Mouse (Mus musculus) limb, embryonic 15.5 days (tissue): ENCODE measurements at regions not wholly inside any gene's neighbourhood (a gene's known extent, or its start where the extent isn't known, plus 50 kb on each side); places are given as distances from the start of the nearest gene placed in this dataset.
A peak's percentile ranks its signal among the peaks of the same experiment; 100 is the strongest.

Experiments used
- ATAC-seq: fragments of 200-750 bp; cut with Nextera tagmentation; 2 replicates; pipeline ENCODE4 v1.8.0; 2017; ENCODE audit warnings: low read depth, moderate TSS enrichment; ENCODE audit not compliant: insufficient number of reproducible peaks, low FRiP score, low TSS enrichment
- H3K27ac ChIP-seq: fragments of 300-500 bp; sonication (generic); 2 replicates; pipeline ENCODE4 v1.5.1; 2015; ENCODE audit warnings: moderate library complexity, mild to moderate bottlenecking, inconsistent platforms
- H3K27me3 ChIP-seq: fragments of 300-500 bp; sonication (generic); 2 replicates; pipeline ENCODE4 v1.6.1; 2015; ENCODE audit warnings: inconsistent platforms
- H3K36me3 ChIP-seq: fragments of 300-500 bp; sonication (generic); 2 replicates; pipeline ENCODE4 v1.6.1; 2015; ENCODE audit warnings: inconsistent platforms
- H3K4me1 ChIP-seq: fragments of 300-500 bp; sonication (generic); 2 replicates; pipeline ENCODE4 v1.6.1; 2015; ENCODE audit warnings: inconsistent platforms
- H3K4me2 ChIP-seq: fragments of 300-500 bp; sonication (generic); 2 replicates; pipeline ENCODE4 v1.6.1; 2015; ENCODE audit warnings: mild to moderate bottlenecking, inconsistent platforms
- H3K4me3 ChIP-seq: fragments of 300-500 bp; sonication (generic); 2 replicates; pipeline ENCODE4 v1.5.1; 2015; ENCODE audit warnings: mild to moderate bottlenecking, inconsistent platforms
- H3K9ac ChIP-seq: fragments of 300-500 bp; sonication (generic); 2 replicates; pipeline ENCODE4 v1.6.1; 2015; ENCODE audit warnings: inconsistent platforms
- H3K9me3 ChIP-seq: fragments of 300-500 bp; sonication (generic); 2 replicates; pipeline ENCODE4 v1.6.1; 2016; ENCODE audit warnings: inconsistent platforms
- WGBS: fragments of 180-500 bp; shearing (Covaris S2); methylation state at CpG from one replicate; pipeline ENCODE4 v1.1.7; 2015; 5-methylcytosine and 5-hydroxymethylcytosine counted together

DNA sequence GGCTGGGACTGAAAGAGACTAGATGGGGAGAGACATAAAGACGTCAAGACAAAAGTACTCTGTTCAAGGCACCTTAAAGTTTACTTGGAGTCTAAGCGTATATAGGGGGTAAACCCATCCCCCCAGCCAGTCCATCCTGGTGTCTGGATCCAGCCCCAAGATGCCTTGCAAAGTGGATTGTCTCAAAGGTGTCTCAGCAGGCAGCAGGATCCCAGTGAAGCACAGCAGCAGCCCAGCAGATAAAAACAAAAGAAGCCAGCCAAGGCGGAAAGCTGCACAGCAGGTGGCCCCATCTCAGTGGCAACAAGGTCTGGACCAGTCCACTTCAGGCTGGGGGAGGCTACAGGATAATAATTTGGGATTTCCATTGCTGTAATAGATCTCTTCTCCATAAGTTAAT, 72.0 kb upstream of the Col5a2 start:
- no peak overlapping the region for H3K27ac ChIP-seq
- H3K36me3 ChIP-seq = no peaks in the 10 kb centered on the region
- no peak overlapping the region for H3K9ac ChIP-seq
- H3K27me3 ChIP-seq = no peaks in the 10 kb centered on the region
- H3K4me2 ChIP-seq = no peak overlapping the region
- WGBS = 46% methylated on average over 3 of the region's 3 CpGs
- no peak overlapping the region for H3K4me3 ChIP-seq
- no peaks in the 10 kb centered on the region for H3K4me1 ChIP-seq
- ATAC-seq = no peak
- no peaks in the 10 kb centered on the region for H3K9me3 ChIP-seq

DNA sequence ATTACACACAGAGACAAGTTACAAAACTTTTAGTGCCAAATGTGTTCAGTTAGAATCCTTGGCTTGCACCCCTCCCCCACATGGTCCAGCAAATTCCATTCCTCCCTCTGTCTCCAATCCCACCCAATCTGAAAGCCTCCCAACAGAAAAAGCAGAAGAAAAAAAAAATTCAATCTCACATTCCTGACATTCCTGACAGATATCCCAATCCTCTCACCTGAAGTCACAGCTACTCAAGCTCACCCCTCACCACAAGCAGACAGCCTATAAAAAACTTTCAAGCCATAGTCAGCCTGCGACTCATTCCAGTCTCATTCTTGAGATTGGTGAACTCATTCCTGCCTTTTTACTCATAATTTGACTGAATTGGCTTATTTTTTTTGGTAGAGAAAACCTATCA, 77.4 kb upstream of the Col5a2 start:
- no peaks in the 10 kb centered on the region for H3K9me3 ChIP-seq
- H3K27ac ChIP-seq = no peak overlapping the region
- no peak for ATAC-seq
- no peaks in the 10 kb centered on the region for H3K36me3 ChIP-seq
- no peaks in the 10 kb centered on the region for H3K27me3 ChIP-seq
- no peak overlapping the region for H3K9ac ChIP-seq
- no peaks in the 10 kb centered on the region for H3K4me1 ChIP-seq
- H3K4me2 ChIP-seq = no peak overlapping the region
- WGBS = 43% methylated on average over 1 of the region's 1 CpGs
- no peak overlapping the region for H3K4me3 ChIP-seq

DNA sequence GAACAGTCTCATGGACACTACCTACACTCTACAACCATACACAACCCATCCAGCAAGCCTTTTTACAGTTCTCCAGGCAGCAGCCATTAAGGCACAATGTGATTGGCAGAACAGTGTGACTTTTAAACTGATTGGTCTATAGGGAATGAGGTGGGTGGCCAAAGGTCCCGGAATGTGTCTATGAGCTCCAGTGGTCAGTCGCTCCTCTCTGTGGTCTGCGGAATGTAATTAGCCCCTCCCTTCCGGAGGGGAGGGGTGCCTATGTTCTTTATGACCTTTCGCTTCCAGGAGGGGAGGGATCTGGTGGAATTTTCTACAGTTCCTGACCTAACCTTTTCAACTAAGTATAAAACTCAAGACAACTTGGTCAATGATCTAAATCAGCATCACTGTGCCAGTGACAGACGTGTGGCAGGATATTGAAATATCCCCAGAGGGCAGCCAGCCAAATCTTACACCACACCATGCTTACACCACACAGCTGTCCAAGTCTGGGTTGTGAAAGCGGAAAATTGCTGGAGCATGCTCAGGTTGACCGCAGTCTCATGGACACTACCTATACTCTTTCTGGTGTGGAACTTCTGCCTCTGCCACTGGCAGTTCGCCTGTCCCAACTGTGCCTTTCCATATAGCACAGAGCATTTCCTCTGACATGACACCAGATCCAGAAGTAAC, 84.4 kb upstream of the Col5a2 start:
- Histone ChIP-seq H3K4me2 (no peak overlapping the region), H3K9me3 (no peaks in the 10 kb centered on the region), H3K9ac (no peak overlapping the region), H3K36me3 (no peaks in the 10 kb centered on the region), H3K27ac (peak overlapping the region; percentile 51), H3K27me3 (no peaks in the 10 kb centered on the region), H3K4me3 (no peak overlapping the region), H3K4me1 (no peaks in the 10 kb centered on the region; the same call in 1 of the 2 replicates)
- 63% methylated on average over 9 of the region's 9 CpGs for WGBS
- peak; percentile 84 for ATAC-seq

DNA sequence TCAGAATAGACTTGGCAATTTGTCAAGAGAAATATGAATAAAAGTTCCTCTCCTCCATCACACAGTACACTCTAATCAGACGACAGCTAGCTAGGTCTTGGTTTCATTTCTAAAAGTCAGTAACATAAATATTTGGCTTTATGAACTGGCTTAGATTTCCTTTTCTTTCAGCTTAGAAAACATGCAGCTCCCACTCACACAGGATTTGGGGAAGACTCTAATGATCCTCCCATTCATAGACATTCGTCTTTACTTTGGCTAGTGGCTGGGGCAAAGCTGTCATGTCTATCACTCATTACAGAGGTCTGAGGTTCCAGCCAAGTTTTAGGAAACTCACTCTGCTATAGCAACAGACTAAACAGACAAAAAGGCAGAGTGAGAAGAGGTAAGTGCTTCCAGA, 94.2 kb upstream of the Col5a2 start:
- peak overlapping the region; percentile 28; the same call in 1 of the 2 replicates for H3K27ac ChIP-seq
- no peak overlapping the region for H3K4me3 ChIP-seq
- no peak overlapping the region for H3K9ac ChIP-seq
- 44% methylated on average over 2 of the region's 2 CpGs for WGBS
- no peaks in the 10 kb centered on the region for H3K4me1 ChIP-seq
- H3K27me3 ChIP-seq = no peaks in the 10 kb centered on the region
- H3K36me3 ChIP-seq = no peaks in the 10 kb centered on the region
- no peak overlapping the region for H3K4me2 ChIP-seq
- 0 out of 2 replicates have a peak, but pooled peaks have one; percentile 63 for ATAC-seq
- H3K9me3 ChIP-seq = no peaks in the 10 kb centered on the region

DNA sequence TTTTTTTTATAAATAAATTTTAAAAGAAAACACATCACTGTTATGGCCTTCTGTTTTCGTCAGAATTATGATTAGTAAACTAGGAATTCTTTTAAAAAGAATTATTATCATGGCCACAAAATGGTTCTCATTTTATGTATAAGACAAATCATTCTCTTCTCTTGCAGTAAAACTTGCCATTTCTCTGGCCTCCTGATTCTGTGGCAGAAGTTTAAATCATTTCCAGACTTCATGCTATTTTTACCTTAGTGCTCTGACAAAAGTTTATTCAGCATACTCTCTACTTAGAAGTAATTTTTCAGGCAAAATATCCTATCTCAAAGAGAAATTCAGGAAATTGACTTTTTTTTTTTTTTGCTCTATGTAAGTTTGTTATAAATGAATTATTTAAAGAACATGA, 96.3 kb upstream of the Col5a2 start:
- peak overlapping the region; percentile 71 for H3K27ac ChIP-seq
- ATAC-seq = no peak

DNA sequence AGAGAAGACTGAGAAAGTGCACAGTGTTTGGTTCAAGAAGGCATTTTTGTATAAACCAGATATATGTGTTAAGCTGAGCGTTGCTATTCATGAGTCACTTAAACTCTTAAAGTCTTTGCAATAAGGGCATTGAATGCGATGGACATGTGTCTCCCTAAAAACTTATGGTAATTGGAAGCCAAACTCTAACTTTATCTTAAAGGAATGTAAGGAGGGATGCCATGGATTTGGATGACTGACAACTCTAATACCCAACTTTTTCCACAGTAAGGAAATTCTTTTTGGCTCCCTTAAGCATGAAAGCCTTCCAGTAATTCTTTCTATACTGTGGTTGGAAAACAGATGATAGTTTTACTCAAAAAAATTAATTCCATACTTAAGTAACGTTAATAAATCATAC, 96.9 kb upstream of the Col5a2 start:
- H3K36me3 ChIP-seq = no peaks in the 10 kb centered on the region
- ATAC-seq = no peak; the same call in 1 of the 2 replicates
- no peaks in the 10 kb centered on the region for H3K4me1 ChIP-seq
- peak overlapping the region; percentile 71 for H3K27ac ChIP-seq
- no peaks in the 10 kb centered on the region for H3K9me3 ChIP-seq
- WGBS = 41% methylated on average over 3 of the region's 3 CpGs
- no peak overlapping the region for H3K9ac ChIP-seq
- no peak overlapping the region for H3K4me2 ChIP-seq
- no peak overlapping the region for H3K4me3 ChIP-seq
- H3K27me3 ChIP-seq = no peaks in the 10 kb centered on the region

More for the DNA sequence above, 96.3 kb upstream of the Col5a2 start:
- H3K9me3 ChIP-seq = no peaks in the 10 kb centered on the region
- H3K4me2 ChIP-seq = no peak overlapping the region
- H3K36me3 ChIP-seq = no peaks in the 10 kb centered on the region
- H3K27me3 ChIP-seq = no peaks in the 10 kb centered on the region
- 25% methylated on average over 1 of the region's 1 CpGs for WGBS
- no peak overlapping the region for H3K9ac ChIP-seq
- no peaks in the 10 kb centered on the region for H3K4me1 ChIP-seq
- no peak overlapping the region for H3K4me3 ChIP-seq

DNA sequence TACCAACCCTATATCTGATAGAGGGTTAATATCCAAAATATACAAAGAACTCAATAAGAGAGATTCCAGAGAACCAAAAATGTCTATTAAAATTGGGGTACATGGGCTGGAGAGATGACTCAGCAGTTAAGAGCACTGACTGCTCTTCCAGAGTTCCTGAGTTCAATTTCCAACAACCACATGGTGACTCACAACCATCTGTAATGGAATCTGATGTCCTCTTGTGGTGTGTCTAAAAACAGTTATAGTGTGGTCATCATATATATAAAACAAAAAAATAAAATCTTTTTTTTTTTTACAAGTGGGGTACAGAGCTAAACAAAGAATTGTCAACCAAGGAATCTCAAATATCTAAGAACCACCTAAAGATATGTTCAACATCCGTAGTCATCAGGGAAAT, 102.5 kb upstream of the Col5a2 start:
- Histone ChIP-seq H3K9ac (no peak overlapping the region), H3K36me3 (no peaks in the 10 kb centered on the region), H3K4me2 (no peak overlapping the region), H3K9me3 (no peaks in the 10 kb centered on the region), H3K27ac (no peak overlapping the region), H3K27me3 (no peaks in the 10 kb centered on the region), H3K4me3 (no peak overlapping the region), H3K4me1 (no peaks in the 10 kb centered on the region)
- WGBS = 69% methylated on average over 1 of the region's 1 CpGs
- no peak for ATAC-seq

DNA sequence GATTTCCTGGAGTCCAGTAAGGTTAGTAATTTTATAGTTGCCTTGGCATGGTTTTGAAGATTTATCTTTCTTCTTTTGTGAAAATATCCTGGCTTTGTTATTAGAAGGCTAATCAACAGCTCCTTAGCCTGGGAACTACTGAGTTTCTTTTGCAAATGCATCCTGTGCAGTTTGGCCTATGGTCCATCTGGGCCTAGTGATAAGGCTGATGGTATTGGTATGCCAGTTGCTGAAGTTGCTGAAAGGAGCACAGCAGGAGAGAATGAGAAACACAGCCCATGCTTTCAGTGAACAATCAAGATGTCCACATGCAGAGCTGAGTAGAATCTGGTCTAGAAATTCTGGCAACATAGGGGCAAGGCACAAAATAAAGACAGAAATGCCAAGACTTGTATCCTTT, 105.2 kb upstream of the Col5a2 start:
- H3K27me3 ChIP-seq = no peaks in the 10 kb centered on the region
- H3K9ac ChIP-seq = no peak overlapping the region
- no peaks in the 10 kb centered on the region for H3K9me3 ChIP-seq
- no peak overlapping the region for H3K27ac ChIP-seq
- H3K4me2 ChIP-seq = no peak overlapping the region
- no peaks in the 10 kb centered on the region for H3K36me3 ChIP-seq
- ATAC-seq = no peak
- no peak overlapping the region for H3K4me3 ChIP-seq
- H3K4me1 ChIP-seq = no peaks in the 10 kb centered on the region

DNA sequence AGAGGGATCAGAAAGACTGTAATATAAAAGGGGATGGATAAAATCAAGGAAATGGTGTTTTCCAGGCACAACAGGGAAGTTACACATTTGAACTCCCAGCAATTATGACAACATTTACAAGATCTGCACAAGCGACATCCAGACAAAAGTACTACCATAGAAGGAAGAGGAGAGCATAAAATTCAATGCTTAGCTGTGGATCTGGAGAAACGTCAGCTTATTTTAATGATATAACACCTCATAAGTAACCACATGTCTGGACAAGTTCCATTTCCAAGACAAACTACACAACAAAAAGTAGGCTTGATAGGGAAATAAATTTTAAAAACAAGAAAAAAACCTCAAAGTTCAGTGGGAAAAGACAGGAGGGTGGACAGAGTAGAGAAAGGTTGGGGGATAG, 115.9 kb upstream of the Col5a2 start:
- Histone ChIP-seq H3K9me3 (no peaks in the 10 kb centered on the region), H3K4me3 (no peak overlapping the region), H3K4me1 (no peaks in the 10 kb centered on the region), H3K36me3 (no peaks in the 10 kb centered on the region), H3K9ac (no peak overlapping the region), H3K27me3 (no peaks in the 10 kb centered on the region), H3K27ac (no peak overlapping the region), H3K4me2 (no peak overlapping the region)
- 29% methylated on average over 2 of the region's 2 CpGs for WGBS
- no peak for ATAC-seq

DNA sequence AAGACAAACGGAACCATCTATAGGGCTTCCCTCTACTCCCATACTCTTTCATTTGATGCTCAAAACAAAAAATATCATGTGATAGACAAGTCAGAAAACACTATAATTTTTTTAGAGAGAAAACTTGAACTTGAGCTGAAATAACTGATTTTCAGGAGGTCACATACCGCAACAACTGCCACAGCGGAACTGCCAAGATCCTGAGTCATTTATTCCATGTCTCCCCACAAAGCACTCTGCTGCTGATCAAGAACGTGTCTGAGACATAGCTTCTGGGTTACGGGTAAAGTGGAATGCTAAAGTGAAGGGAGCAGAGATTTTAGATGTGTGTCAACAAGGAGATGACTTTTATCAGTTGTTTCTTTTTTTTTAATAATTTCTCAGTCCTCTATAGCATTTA, 122.8 kb upstream of the Col5a2 start:
- Histone ChIP-seq H3K4me3 (no peak overlapping the region), H3K9me3 (no peaks in the 10 kb centered on the region), H3K27ac (0 out of 2 replicates have a peak overlapping the region, but pooled peaks have one; percentile 72), H3K27me3 (no peaks in the 10 kb centered on the region), H3K9ac (no peak overlapping the region), H3K4me2 (no peak overlapping the region), H3K36me3 (no peaks in the 10 kb centered on the region), H3K4me1 (no peaks in the 10 kb centered on the region)
- WGBS = 73% methylated on average over 5 of the region's 5 CpGs
- ATAC-seq = no peak

DNA sequence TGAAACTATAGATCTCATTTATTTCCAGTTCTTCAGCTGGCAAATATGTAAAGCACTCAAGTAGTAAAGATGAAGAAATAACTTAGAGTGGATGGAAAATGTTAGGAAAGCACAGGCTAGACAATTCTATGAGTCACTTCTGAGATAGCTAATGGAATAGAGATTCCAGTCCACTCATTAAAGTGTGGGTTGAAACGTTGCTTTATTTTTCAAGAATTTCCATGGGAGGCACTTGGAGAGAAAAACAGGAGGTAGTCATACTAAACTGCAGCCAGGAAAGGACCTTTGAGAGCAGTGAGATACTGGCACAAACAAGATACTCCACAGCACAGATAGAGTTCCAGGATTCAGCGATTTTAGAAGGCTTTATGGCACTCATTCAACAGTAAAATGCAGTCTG, 123.7 kb upstream of the Col5a2 start:
- ATAC-seq = peak; percentile 55; the same call in 1 of the 2 replicates
- Histone ChIP-seq H3K4me1 (no peaks in the 10 kb centered on the region), H3K27ac (peak overlapping the region; percentile 72), H3K27me3 (no peaks in the 10 kb centered on the region), H3K4me3 (no peak overlapping the region), H3K36me3 (no peaks in the 10 kb centered on the region), H3K9ac (no peak overlapping the region), H3K4me2 (no peak overlapping the region), H3K9me3 (no peaks in the 10 kb centered on the region)
- WGBS = 33% methylated on average over 2 of the region's 2 CpGs

DNA sequence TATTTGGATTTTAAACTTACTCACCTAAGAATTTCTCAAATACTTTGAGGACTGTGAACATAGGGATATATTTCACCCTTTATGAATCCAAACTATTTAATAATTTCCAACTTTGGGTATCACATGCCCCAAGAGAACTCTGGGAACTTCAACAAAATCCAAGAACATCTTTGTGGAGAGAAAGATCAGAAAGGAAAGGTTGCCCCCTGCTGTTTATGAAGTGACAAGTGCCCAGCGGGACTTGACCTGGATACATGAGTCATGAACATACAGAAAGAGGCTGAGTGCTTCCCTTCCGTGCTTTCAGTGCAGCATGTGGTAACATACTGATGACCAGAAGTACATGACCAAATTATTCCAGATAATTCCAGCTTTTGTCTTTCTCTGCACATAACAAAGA, 124.8 kb upstream of the Col5a2 start:
- ATAC-seq = no peak
- 12% methylated on average over 2 of the region's 2 CpGs for WGBS
- no peaks in the 10 kb centered on the region for H3K36me3 ChIP-seq

DNA sequence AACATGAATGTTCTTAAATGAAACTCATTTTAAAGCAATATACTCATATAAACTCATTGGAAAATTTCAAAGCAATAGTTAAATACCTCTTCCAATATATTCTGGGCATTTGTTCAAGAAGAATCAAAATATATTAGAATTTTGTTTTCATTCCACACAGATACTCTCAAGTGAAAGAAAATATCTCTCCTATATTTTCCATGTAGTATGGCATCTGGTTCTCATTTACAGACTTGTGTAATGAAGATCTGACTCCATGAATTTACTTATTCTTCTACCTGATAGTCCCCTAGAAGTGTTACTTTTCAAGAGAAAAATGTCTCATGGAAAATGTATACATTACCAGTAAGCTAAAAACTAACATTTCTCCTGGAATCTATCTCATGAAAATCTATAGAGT, 144.2 kb upstream of the Col5a2 start:
- H3K27ac ChIP-seq = no peak overlapping the region
- no peak overlapping the region for H3K4me2 ChIP-seq
- no peak for ATAC-seq

More for the DNA sequence above, 124.8 kb upstream of the Col5a2 start:
- Histone ChIP-seq H3K9me3 (no peaks in the 10 kb centered on the region; the same call in 1 of the 2 replicates), H3K4me2 (no peak overlapping the region), H3K27ac (no peak overlapping the region), H3K27me3 (no peaks in the 10 kb centered on the region), H3K4me3 (no peak overlapping the region), H3K9ac (no peak overlapping the region), H3K4me1 (no peaks in the 10 kb centered on the region)

More for the DNA sequence above, 144.2 kb upstream of the Col5a2 start:
- Histone ChIP-seq H3K9me3 (no peaks in the 10 kb centered on the region), H3K9ac (no peak overlapping the region), H3K4me3 (no peak overlapping the region), H3K27me3 (no peaks in the 10 kb centered on the region), H3K36me3 (no peaks in the 10 kb centered on the region), H3K4me1 (no peaks in the 10 kb centered on the region)
